Mouse (Mus musculus): Measurements from ENCODE around the gene Cldn19.

Gene Cldn19

GRCm38 (mm10) chr4:119300761-119301160 is 45.5 kb downstream of the Cldn19 start:
- no peak for DNase-seq (ENCODE audit: low read depth, low spot score)

GRCm38 (mm10) chr4:119301777-119302176 is 46.6 kb downstream of the Cldn19 start:
- DNase-seq (ENCODE audit: low read depth, low spot score): no peak

GRCm38 (mm10) chr4:119303291-119303690 is 48.1 kb downstream of the Cldn19 start:
- no peak for DNase-seq (ENCODE audit: low read depth, low spot score)

- DNase-seq (ENCODE audit: low read depth, low spot score): no peak
Observed at GRCm38 (mm10) chr4:119305418-119305817, 50.2 kb downstream of the Cldn19 start.
